Mouse (Mus musculus) lung, adult 2 months (tissue): ENCODE results near the gene Kcnh3. TPM values are rescaled to one million over a fixed set of nuclear protein-coding genes. Genes with fewer than 3 reads are reported as not detected.

Experiments
- DNase-seq: peaks from one replicate; pipeline ENCODE4 v3.0.0; 2022
- H3K4me1 ChIP-seq: fragments of 200-500 bp; 2 replicates; pipeline ENCODE4 v1.6.1; 2011; ENCODE audit warnings: low read length; ENCODE audit not compliant: control insufficient read depth, insufficient read depth
- H3K4me3 ChIP-seq: fragments of 200-500 bp; replicated peaks from 2 replicates; pipeline ENCODE3; 2011; ENCODE audit warnings: low read depth, mild to moderate bottlenecking, control low read depth, low read length; ENCODE audit errors: extremely low read depth
- CTCF ChIP-seq: fragments of 200-500 bp; IDR thresholded peaks from 2 replicates; pipeline ENCODE4 v1.5.1; 2011; ENCODE audit warnings: mild to moderate bottlenecking, low read length, control low read depth; ENCODE audit not compliant: insufficient read depth
- POLR2A ChIP-seq: fragments of 200-500 bp; IDR thresholded peaks from 2 replicates; pipeline ENCODE4 v1.6.1; 2011; ENCODE audit warnings: low read depth, mild to moderate bottlenecking, control low read depth, low read length, borderline replicate concordance; ENCODE audit errors: extremely low read depth
- WGBS: fragments of 180-500 bp; shearing (Covaris S2); methylation state at CpG from one replicate; pipeline ENCODE4 v1.1.7; 2018; 5-methylcytosine and 5-hydroxymethylcytosine counted together
- polyA plus RNA-seq: library from polyadenylated mRNA; depleted of rRNA; stranded (reverse); fragments of >200 nt; gene quantifications from 2 replicates; pipeline ENCODE4 v1.2.3, GENCODE M21; 2012

Gene Kcnh3
- polyA plus RNA-seq, 1 experiment, result 5.0 TPM

DNA sequence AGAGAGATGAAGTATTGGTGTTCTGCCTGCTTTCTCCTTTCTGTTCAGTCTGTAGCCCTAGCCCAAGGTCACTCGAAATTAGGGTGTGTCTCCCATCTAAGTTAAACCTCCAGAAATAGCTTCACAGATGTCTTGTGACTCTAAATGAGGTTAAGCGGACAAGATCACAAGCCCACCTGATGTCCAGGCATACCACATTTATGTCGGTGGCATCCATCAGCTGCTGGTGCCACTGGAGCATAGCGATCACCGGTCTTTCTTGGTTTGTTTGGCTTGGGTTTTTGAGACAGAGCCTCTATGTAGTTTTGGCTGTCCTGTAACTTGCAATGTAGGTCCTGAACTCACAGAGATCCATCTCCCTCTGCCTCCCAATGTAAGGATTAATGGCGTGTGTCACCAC is 29.1 kb downstream of the Kcnh3 start:
- no peak for DNase-seq
- 92% methylated on average over 6 of the region's 6 CpGs for WGBS
- H3K4me3 ChIP-seq, result no peak overlapping the region
- H3K4me1 ChIP-seq, result no peaks in the 10 kb centered on the region
- TF ChIP-seq POLR2A, result no peak

DNA sequence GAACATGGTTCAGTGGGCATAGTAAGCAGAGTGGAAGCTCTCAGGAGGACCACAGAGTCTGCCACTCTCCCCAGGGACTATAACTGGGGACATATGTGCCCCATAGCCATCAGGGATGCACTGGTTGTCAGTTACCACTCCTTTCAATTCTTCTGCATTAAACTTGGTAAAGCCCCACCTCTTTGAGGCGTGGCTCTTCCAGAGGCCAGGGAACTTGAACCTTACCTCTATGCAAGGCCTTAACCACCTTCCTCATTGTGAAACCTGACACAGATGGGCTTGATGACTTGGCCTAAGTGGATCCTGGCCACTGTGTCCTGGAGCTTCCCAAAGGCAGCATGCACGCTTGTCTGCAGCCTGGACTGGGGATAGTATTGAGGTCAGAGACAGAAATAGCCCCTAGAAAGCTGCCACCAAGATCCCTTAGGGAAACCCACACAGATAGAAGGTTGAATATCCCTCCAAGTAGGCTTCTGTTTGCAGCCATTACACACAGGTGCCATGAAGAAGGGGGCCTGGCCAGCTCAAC is 29.9 kb downstream of the Kcnh3 start:
- WGBS, result 80% methylated on average over 2 of the region's 2 CpGs
- no peak overlapping the region for H3K4me3 ChIP-seq
- no peak for DNase-seq
- TF ChIP-seq CTCF (no peak), POLR2A (no peak)
- H3K4me1 ChIP-seq, result peaks cover 3% of the 10 kb centered on the region; the same call in 1 of the 2 replicates

DNA sequence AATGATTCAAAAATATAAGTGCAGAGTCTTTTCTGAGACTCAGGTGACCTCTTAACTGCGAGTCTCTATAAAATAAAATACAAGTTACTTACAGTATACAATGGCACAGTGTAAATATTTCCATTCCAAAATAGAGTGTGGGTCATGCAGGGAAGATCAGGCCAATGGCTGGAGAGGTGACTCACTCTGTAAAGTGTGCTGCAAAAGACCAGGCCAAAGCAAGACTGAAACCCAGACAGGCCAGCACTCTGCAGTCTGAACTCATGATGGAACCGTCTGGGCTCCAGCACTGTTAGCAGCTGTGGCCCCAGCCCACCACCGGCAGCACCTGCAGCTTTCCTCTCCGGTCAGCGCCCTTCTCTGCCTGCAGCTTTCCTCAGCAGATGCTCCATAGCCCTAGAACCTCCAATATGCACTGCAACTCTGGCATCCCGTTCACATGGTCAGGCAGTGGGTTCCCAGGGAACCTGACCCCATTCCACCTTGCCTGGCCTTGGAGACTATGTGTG is 30.6 kb downstream of the Kcnh3 start:
- TF ChIP-seq POLR2A (no peak), CTCF (no peak)
- DNase-seq, result no peak
- Histone ChIP-seq H3K4me3 (no peak overlapping the region), H3K4me1 (peaks cover 5% of the 10 kb centered on the region)
- WGBS, result 82% methylated on average over 6 of the region's 6 CpGs

DNA sequence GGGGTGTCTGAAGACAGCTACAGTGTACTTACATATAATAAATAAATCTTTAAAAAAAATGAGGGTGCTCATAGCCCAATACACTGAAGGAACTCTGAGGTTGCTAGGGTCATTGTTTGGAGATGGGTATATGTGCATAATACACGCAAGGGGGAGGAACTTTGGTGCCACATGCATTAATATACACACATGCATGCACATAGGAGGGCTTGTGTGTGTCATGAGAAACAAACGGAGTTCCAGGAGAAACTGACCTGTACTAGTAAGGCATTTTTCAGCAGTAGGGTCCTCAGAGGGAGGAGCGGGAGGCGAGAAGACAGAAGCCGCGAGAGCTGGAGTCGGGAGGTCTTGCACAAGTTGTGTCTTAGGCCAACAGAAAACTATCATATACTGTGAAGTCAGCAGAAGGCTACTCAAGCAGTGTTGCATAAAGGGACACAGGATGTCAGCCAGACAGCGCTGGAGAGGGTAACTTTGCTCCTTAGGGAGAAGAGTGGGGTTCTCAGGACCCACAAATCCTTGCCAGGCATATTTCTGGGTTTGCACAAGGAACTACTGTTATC is 34.6 kb downstream of the Kcnh3 start:
- no peak for TF ChIP-seq CTCF
- TF ChIP-seq POLR2A, result no peak
- peaks cover 6% of the 10 kb centered on the region for H3K4me1 ChIP-seq
- H3K4me3 ChIP-seq, result peak overlapping the region; percentile 31
- 51% methylated on average over 8 of the region's 8 CpGs for WGBS
- no peak for DNase-seq

DNA sequence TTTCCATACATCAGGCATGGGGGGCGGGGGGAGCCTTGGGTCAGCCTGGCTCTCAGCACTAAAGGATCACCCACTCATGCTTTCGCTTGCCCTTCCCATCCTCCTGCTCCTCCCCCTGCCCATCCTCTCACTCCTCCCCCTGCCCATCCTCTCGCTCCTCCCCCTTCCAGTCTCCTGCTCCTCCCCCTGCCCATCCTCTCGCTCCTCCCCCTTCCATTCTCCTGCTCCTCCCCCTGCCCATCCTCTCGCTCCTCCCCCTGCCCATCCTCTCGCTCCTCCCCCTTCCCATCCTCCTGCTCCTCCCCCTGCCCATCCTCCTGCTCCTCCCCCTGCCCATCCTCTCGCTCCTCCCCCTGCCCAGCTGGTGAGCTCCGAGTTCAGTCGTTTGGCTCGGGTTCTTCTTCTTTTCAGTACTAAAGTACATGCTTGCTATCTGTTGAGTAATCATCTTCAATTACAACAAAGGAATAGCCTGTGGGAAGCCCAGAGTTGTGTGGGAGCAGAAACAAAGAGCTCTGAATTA is 35.1 kb downstream of the Kcnh3 start:
- TF ChIP-seq POLR2A (peak; percentile 41; the same call in 1 of the 2 replicates), CTCF (no peak)
- WGBS, result 2% methylated on average over 6 of the region's 10 CpGs
- H3K4me1 ChIP-seq, result peaks cover 6% of the 10 kb centered on the region
- H3K4me3 ChIP-seq, result peak overlapping the region; percentile 31
- DNase-seq, result peak; percentile 45

DNA sequence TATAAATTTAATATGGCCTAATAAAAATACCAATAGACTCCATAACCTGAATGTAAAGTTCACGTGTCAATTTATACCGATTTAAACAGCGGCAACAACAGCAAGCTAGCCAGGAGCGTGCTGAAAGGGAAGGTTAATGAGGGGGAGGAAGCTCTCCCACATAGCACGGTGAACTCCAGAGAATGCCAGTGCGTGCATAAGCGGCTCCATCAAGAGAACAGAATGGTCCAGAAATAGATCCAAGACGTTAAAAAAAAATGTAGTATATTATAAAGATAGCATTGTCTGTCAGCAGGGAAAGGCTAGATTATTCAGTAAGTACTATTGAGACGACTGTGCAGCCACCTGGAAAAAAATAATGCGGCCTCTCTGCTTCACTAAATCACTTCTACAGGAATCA is 38.0 kb downstream of the Kcnh3 start:
- DNase-seq, result no peak
- 69% methylated on average over 10 of the region's 10 CpGs for WGBS
- H3K4me3 ChIP-seq, result no peak overlapping the region
- TF ChIP-seq POLR2A (no peak), CTCF (no peak)
- H3K4me1 ChIP-seq, result peaks cover 6% of the 10 kb centered on the region

DNA sequence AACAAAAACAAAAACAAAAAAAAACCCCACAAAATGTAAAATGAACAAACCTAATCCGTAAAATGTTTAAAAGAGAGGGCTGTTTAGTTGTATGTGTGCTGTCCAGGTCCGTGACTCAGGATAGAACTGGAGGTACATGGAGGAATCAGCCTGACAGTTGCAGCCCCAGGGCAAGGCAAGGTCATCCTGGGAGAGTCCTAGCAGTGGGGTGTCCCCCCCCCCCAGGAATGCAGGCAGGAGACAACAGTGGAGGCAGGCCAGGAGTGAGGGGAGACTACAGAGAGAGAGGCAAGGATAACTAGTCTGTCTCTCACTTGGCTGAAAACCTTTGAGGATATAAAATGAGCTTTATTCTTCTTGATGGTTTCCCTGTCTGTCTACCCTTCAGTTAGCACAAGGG is 39.7 kb downstream of the Kcnh3 start:
- no peak for DNase-seq
- peaks cover 5% of the 10 kb centered on the region for H3K4me1 ChIP-seq
- 79% methylated on average over 2 of the region's 2 CpGs for WGBS
- H3K4me3 ChIP-seq, result no peak overlapping the region
- TF ChIP-seq POLR2A (no peak), CTCF (no peak)

DNA sequence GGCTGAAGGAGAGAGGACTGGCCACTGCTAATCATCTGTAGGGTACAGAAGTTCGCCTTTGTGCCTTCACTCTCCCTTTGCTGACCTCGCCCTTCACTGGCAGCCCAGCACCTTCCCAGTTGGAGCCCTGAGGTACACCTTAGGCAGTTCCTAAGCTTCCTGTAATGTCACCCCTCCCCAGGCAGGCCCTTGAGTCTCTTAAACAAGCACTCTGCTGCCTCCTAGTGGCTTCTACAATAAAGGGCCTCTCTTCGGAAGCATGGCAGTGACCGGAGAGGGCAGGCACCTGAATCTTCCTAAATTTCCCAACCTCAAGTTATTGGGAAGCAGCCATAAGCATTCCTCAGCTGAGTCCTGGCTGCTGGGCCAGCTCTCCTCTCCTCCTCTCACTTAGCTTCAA is 41.0 kb downstream of the Kcnh3 start:
- Histone ChIP-seq H3K4me3 (no peak overlapping the region), H3K4me1 (no peaks in the 10 kb centered on the region)
- 17% methylated on average over 4 of the region's 4 CpGs for WGBS
- peak; percentile 75 for TF ChIP-seq CTCF
- no peak for TF ChIP-seq POLR2A
- DNase-seq, result peak; percentile 41

DNA sequence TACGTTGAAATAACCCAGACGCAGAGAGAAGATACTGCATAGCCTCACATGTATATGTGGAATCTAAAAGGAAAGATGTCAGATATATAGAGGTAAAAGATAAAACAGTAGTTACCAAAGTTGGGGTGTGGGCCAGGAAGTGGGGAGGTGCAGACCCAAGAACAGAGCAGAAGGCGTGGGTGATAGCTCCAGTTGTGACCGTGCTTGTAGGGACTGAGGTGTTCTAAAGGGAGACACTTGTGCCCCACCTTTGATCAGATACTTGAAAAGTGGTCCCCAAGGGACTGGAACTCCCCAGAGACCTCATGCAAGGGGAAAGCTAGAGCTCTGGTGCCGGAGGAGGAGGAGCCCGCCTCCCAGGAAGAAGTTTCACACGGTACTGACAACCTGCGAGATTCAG is 51.4 kb downstream of the Kcnh3 start:
- TF ChIP-seq POLR2A, result no peak
- no peak for TF ChIP-seq CTCF
- WGBS, result 82% methylated on average over 8 of the region's 8 CpGs
- H3K4me3 ChIP-seq, result no peak overlapping the region
- no peaks in the 10 kb centered on the region for H3K4me1 ChIP-seq
- DNase-seq, result no peak

DNA sequence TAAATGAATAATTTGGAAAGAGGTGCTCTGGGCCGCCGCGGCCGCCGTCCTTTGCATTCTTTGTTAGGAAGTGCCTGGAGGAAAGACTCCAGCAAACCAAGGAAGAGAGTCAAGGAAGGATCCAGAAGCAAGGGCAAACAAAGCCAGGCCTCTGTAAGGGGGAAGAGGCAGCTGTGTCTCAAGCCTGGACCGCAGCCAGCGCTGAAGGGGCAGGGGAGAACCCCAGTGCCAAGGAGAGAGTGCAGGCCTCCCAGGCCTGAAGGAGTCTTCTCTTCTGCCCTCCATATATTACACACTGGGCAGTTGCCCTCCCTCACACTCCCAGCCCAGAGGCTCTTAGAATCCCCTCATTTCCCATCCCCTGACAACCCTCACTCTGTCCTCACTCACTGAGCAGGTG is 53.6 kb downstream of the Kcnh3 start:
- H3K4me1 ChIP-seq, result no peaks in the 10 kb centered on the region
- 57% methylated on average over 7 of the region's 7 CpGs for WGBS
- DNase-seq, result no peak
- TF ChIP-seq CTCF, result no peak
- no peak for TF ChIP-seq POLR2A
- no peak overlapping the region for H3K4me3 ChIP-seq
